Mouse (Mus musculus) embryo, embryonic 11.5 days (tissue): ENCODE data around the gene Fam149a.
A peak's percentile ranks its signal among the peaks of the same experiment; 100 is the strongest.

Experiments
- DNase-seq: peaks from one replicate; pipeline ENCODE4 v3.0.0-alpha.2; 2012; ENCODE audit warnings: low read depth, low spot score

Fam149a gene

GRCm38 (mm10) chr8:45381963-45382347, at the start of gene Fam149a:
Gene Fam149a (minus strand): TSS chr8:45382291.
- DNase-seq: no peak

- no peak for DNase-seq
These were observed 38.1 kb upstream of the Fam149a start for GRCm38 (mm10) chr8:45420151-45420550.

GRCm38 (mm10) chr8:45414965-45415364, 32.9 kb upstream of the Fam149a start:
- DNase-seq: no peak

- DNase-seq: no peak
These were observed 28.8 kb upstream of the Fam149a start, which contains the start of gene Tlr3 for GRCm38 (mm10) chr8:45410882-45411281. Gene Tlr3 (minus strand): TSS chr8:45411080.

- DNase-seq: peak; percentile 39
These were observed 28.2 kb upstream of the Fam149a start for GRCm38 (mm10) chr8:45410146-45410880.

GRCm38 (mm10) chr8:45409702-45410101, 27.6 kb upstream of the Fam149a start:
- DNase-seq: no peak

- no peak for DNase-seq
These were observed 1.2 kb upstream of the Fam149a start for GRCm38 (mm10) chr8:45383250-45383649.

GRCm38 (mm10) chr8:45381075-45381962, 772 bp downstream of the Fam149a start:
- DNase-seq: no peak

- no peak for DNase-seq
These were observed 1.5 kb downstream of the Fam149a start for GRCm38 (mm10) chr8:45380598-45380997.

GRCm38 (mm10) chr8:45374071-45374470, 8.0 kb downstream of the Fam149a start:
- no peak for DNase-seq

- no peak for DNase-seq
These were observed 14.9 kb downstream of the Fam149a start for GRCm38 (mm10) chr8:45367154-45367553.

GRCm38 (mm10) chr8:45363220-45363619, 18.9 kb downstream of the Fam149a start:
- DNase-seq: no peak

- no peak for DNase-seq
These were observed 19.8 kb downstream of the Fam149a start for GRCm38 (mm10) chr8:45362323-45362722.

GRCm38 (mm10) chr8:45359091-45359605, 22.9 kb downstream of the Fam149a start:
- DNase-seq: no peak

- DNase-seq: no peak
These were observed 23.8 kb downstream of the Fam149a start for GRCm38 (mm10) chr8:45358132-45358918.

- no peak for DNase-seq
These were observed 26.3 kb downstream of the Fam149a start for GRCm38 (mm10) chr8:45355809-45356208.

- DNase-seq: peak; percentile 69
These were observed 37.1 kb downstream of the Fam149a start for GRCm38 (mm10) chr8:45345031-45345430.

- DNase-seq: no peak
These were observed 37.8 kb downstream of the Fam149a start for GRCm38 (mm10) chr8:45344298-45344697.

- no peak for DNase-seq
These were observed 40.2 kb downstream of the Fam149a start for GRCm38 (mm10) chr8:45341630-45342628.

- DNase-seq: no peak
These were observed 48.6 kb downstream of the Fam149a start for GRCm38 (mm10) chr8:45333493-45333892.
